8 mouse cellular contexts compared by ENCODE assay signal in genomic region chr7:101836271-101837153, GRCm38 (mm10). TPM values are rescaled to one million over a fixed set of nuclear protein-coding genes. Genes with fewer than 3 reads are reported as not detected.
DNase-seq lines count a peak whose midpoint lies in the region; ATAC-seq lines count a peak whose summit lies in the region.

No protein-coding gene starts in this region.

- peak overlapping the region; percentile 74 for H3K27ac ChIP-seq in liver, embryonic 12.5 days

- peak overlapping the region; percentile 88 for H3K4me2 ChIP-seq in liver, embryonic 12.5 days

- H3K9ac ChIP-seq in liver, embryonic 12.5 days: peak overlapping the region; percentile 75

- H3K4me3 ChIP-seq in liver, embryonic 12.5 days: peak overlapping the region; percentile 64

- DNase-seq in layer of hippocampus, adult 11-12 months (ENCODE audit: low spot score): peak; percentile 41
- DNase-seq in layer of hippocampus, adult 9-10 months (ENCODE audit: low spot score): no peak
- peak; percentile 90 for DNase-seq in embryo, embryonic 10.5 days (ENCODE audit: low spot score)
- DNase-seq in heart, adult 9 months (ENCODE audit: low spot score in 2 of 2): peak; percentile 50 to 59
- peak; percentile 43 to 63 for DNase-seq in kidney, adult 8-10 months
- peak; percentile 58 for DNase-seq in splenic B cell, adult 2 months (ENCODE audit: low read depth, low spot score)

- whole genome bisulfite sequencing in liver, embryonic 12.5 days (ENCODE audit: insufficient replicate concordance): under 1% methylated on average over 62 of the region's 63 CpGs

- peaks cover 21% of the 10 kb centered on the region for H3K36me3 ChIP-seq in liver, embryonic 12.5 days
- no peaks in the 10 kb centered on the region for H3K36me3 ChIP-seq in splenic B cell, adult 2 months (ENCODE audit: control insufficient read depth, insufficient read depth, low read length, poor library complexity, severe bottlenecking)

- H3K9me3 ChIP-seq in liver, embryonic 12.5 days (replicated peaks): no peaks in the 10 kb centered on the region

- peaks cover 31% of the 10 kb centered on the region for H3K4me1 ChIP-seq in liver, embryonic 12.5 days

- peak; percentile 44 for ATAC-seq in liver, embryonic 12.5 days
- ATAC-seq in monocyte, adult 5-6 weeks (replicated peaks; ENCODE audit: insufficient number of reproducible peaks, low FRiP score, low TSS enrichment, poor library complexity, severe bottlenecking): 0 out of 2 replicates have a peak, but pooled peaks have one; percentile 7

- peaks cover 60% of the 10 kb centered on the region for H3K27me3 ChIP-seq in liver, embryonic 12.5 days (replicated peaks)
- no peaks in the 10 kb centered on the region for H3K27me3 ChIP-seq in splenic B cell, adult 2 months (ENCODE audit: control insufficient read depth, insufficient read depth, low read length, poor library complexity, severe bottlenecking)

RNA-seq across cellular contexts. Expression of gene Inppl1, which starts 1.5 kb away (rescaled TPM):
- 6.9 and 7.4 TPM in 2 replicates for polyA plus RNA-seq in liver, embryonic 12.5 days (2016; fragmentation: Nextera tagmentation; extraction: Ambion mirVana)
- total RNA-seq in monocyte, adult 5-6 weeks (2017): 20.6 to 58.3 TPM (median 31.0 TPM) in 3 replicates

RNA-seq across cellular contexts. Expression of gene Phox2a, which starts 18.4 kb away (rescaled TPM):
- polyA plus RNA-seq in liver, embryonic 12.5 days (2016; fragmentation: Nextera tagmentation; extraction: Ambion mirVana): 0.07 and 0.08 TPM in 2 replicates
- total RNA-seq in monocyte, adult 5-6 weeks (2017): not detected in 3 replicates

RNA-seq across cellular contexts. Expression of gene Folr2, which starts 20.5 kb away (rescaled TPM):
- 3.0 and 3.2 TPM in 2 replicates for polyA plus RNA-seq in liver, embryonic 12.5 days (2016; fragmentation: Nextera tagmentation; extraction: Ambion mirVana)
- not detected in 3 replicates for total RNA-seq in monocyte, adult 5-6 weeks (2017)

RNA-seq across cellular contexts. Expression of gene Anapc15, which starts 27.0 kb away (rescaled TPM):
- polyA plus RNA-seq in liver, embryonic 12.5 days (2016; fragmentation: Nextera tagmentation; extraction: Ambion mirVana): 72.0 and 82.2 TPM in 2 replicates
- 42.5 to 46.2 TPM (median 43.1 TPM) in 3 replicates for total RNA-seq in monocyte, adult 5-6 weeks (2017)

RNA-seq across cellular contexts. Expression of gene Folr1, which starts 34.1 kb away (rescaled TPM):
- polyA plus RNA-seq in liver, embryonic 12.5 days (2016; fragmentation: Nextera tagmentation; extraction: Ambion mirVana): 0.50 and 0.70 TPM in 2 replicates
- total RNA-seq in monocyte, adult 5-6 weeks (2017): not detected in 3 replicates
